Mouse (Mus musculus): Measurements from ENCODE around the gene Dap. TPM values are rescaled to one million over a fixed set of nuclear protein-coding genes. Genes with fewer than 3 reads are reported as not detected.

Dap gene
- polyA plus RNA-seq, 1 experiment from 2014 or later, result 65.1 TPM

DNA sequence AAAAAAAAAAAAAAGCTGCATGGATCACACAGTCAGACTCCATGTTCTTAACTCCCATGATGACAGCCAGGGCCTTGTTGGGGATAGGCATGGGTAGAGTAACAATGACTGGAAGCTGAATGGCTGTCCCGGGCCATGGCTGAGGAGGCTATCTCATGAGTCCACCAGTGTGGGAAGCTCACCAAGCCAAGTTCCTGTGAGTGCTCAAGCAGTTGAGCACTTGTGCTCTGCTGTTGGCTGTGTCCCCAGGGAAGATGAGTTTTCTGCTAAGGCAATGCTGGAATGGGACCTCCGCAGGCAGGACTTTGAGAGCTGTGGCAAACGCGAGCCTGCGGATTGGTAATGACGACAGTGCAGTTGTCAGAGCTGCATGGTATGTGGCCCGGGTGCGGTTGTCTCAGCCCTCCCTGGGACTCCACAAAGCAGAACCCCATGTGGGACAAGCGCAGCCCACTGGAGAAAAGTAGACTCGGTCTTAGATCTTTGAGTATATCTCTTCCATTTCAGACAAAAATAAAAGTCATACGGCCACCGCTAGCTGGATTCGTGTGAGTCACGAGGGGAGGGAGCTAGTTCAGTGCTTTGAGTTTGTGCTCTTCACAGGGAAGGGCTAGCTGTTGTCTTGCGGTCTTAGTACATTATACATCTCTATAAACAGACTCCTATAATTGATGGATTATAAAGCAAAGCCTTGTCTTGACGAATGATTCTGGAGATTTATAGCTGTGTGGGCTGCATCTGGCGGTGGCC is 20.8 kb downstream of the Dap start:
- no peak overlapping the region for H3K27ac ChIP-seq (ENCODE audit: low read depth, low read length)
- no peak overlapping the region for H3K9ac ChIP-seq (ENCODE audit: low read depth, low read length)
- H3K4me3 ChIP-seq (ENCODE audit: low read depth, low read length), result no peak overlapping the region
- H3K4me2 ChIP-seq, result no peak overlapping the region
- 89% methylated on average over 17 of the region's 17 CpGs for WGBS (ENCODE audit: insufficient replicate concordance)
- no peaks in the 10 kb centered on the region for H3K9me3 ChIP-seq (replicated peaks; ENCODE audit: control insufficient read depth, low read length)
- H3K27me3 ChIP-seq (ENCODE audit: control insufficient read depth, insufficient read depth, low read length), result no peaks in the 10 kb centered on the region
- H3K36me3 ChIP-seq (ENCODE audit: control insufficient read depth, insufficient read depth, low read length), result peaks cover 5% of the 10 kb centered on the region
- peaks cover 14% of the 10 kb centered on the region for H3K4me1 ChIP-seq (ENCODE audit: control insufficient read depth, insufficient read depth, low read length)
- no peak for ATAC-seq (replicated peaks; ENCODE audit: insufficient number of reproducible peaks, low FRiP score, low TSS enrichment)

DNA sequence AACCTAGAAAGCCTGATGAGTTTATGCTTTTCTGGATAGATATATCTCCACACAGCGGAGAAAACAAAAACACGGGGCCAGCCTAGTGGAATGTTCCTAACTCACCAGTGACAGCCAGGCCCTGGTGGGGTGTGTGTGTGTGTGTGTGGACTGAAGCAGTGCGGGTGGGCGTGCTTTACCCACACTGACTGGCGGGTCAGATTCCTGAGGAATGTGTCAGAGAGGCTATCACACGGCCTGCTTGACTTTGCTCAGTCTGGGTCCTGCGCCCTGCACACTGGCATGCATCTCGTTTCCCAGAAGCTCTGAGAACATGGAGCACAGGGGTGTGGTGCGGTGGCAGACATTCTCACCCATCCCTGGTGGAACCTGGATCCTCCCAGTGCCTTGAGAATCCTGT is 21.8 kb downstream of the Dap start:
- Histone ChIP-seq H3K9ac (ENCODE audit: low read depth, low read length) (no peak overlapping the region), H3K27ac (ENCODE audit: low read depth, low read length) (no peak overlapping the region), H3K9me3 (replicated peaks; ENCODE audit: control insufficient read depth, low read length) (no peaks in the 10 kb centered on the region), H3K4me3 (ENCODE audit: low read depth, low read length) (no peak overlapping the region), H3K4me1 (ENCODE audit: control insufficient read depth, insufficient read depth, low read length) (peaks cover 14% of the 10 kb centered on the region), H3K27me3 (ENCODE audit: control insufficient read depth, insufficient read depth, low read length) (no peaks in the 10 kb centered on the region), H3K4me2 (no peak overlapping the region), H3K36me3 (ENCODE audit: control insufficient read depth, insufficient read depth, low read length) (peaks cover 5% of the 10 kb centered on the region)
- ATAC-seq (replicated peaks; ENCODE audit: insufficient number of reproducible peaks, low FRiP score, low TSS enrichment), result 0 out of 2 replicates have a peak, but pooled peaks have one; percentile 50
- WGBS (ENCODE audit: insufficient replicate concordance), result 34% methylated on average over 9 of the region's 9 CpGs

DNA sequence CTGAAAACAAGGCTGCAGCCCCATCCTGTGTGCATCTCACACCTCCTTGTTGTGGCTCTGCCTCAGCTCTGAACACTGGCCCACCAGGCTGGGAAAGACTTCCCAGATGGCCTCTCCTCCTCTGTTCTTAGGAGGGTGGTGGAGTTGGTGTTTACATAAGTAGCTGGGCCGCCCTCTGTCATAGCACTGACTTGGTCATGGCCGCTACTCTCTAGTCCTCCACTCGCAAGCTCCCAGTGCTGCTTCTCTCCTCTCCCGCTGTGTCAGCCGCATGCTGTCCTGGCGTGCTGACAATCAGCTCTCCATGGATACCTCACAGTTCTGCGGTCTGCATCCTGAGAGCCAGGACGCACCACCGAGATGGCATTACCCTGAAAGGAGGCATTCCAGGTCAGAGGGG is 22.9 kb downstream of the Dap start:
- Histone ChIP-seq H3K9ac (ENCODE audit: low read depth, low read length) (no peak overlapping the region), H3K36me3 (ENCODE audit: control insufficient read depth, insufficient read depth, low read length) (peaks cover under 1% of the 10 kb centered on the region), H3K4me3 (ENCODE audit: low read depth, low read length) (no peak overlapping the region), H3K4me2 (no peak overlapping the region), H3K4me1 (ENCODE audit: control insufficient read depth, insufficient read depth, low read length) (peaks cover 17% of the 10 kb centered on the region), H3K9me3 (replicated peaks; ENCODE audit: control insufficient read depth, low read length) (no peaks in the 10 kb centered on the region), H3K27me3 (ENCODE audit: control insufficient read depth, insufficient read depth, low read length) (no peaks in the 10 kb centered on the region), H3K27ac (ENCODE audit: low read depth, low read length) (no peak overlapping the region)
- WGBS (ENCODE audit: insufficient replicate concordance), result 43% methylated on average over 9 of the region's 9 CpGs
- ATAC-seq (replicated peaks; ENCODE audit: insufficient number of reproducible peaks, low FRiP score, low TSS enrichment), result no peak

DNA sequence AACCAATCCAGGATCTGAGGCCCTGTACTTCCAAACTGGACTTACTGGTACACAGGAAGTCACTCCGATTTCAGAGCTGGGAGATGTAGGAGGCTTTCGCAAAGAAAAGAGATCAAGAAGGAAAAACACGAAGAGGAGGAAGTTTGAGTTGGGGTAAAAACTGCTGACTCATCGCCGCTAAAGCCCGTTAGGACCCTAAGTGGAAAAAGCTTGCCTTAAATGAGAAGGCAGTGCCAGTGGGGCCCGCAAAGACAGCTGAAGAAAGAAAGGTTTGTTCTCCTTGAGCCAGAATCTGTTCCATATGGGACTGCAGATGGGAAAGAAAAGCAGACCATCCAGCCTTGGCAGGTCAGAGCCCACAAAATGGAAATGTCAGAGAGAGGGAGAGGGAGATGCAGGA is 24.8 kb downstream of the Dap start:
- H3K4me2 ChIP-seq, result no peak overlapping the region
- no peak for ATAC-seq (replicated peaks; ENCODE audit: insufficient number of reproducible peaks, low FRiP score, low TSS enrichment)
- no peaks in the 10 kb centered on the region for H3K27me3 ChIP-seq (ENCODE audit: control insufficient read depth, insufficient read depth, low read length)
- H3K36me3 ChIP-seq (ENCODE audit: control insufficient read depth, insufficient read depth, low read length), result no peaks in the 10 kb centered on the region
- no peak overlapping the region for H3K9ac ChIP-seq (ENCODE audit: low read depth, low read length)
- no peak overlapping the region for H3K4me3 ChIP-seq (ENCODE audit: low read depth, low read length)
- 64% methylated on average over 7 of the region's 7 CpGs for WGBS (ENCODE audit: insufficient replicate concordance)
- peaks cover 20% of the 10 kb centered on the region for H3K4me1 ChIP-seq (ENCODE audit: control insufficient read depth, insufficient read depth, low read length)
- H3K27ac ChIP-seq (ENCODE audit: low read depth, low read length), result no peak overlapping the region
- no peaks in the 10 kb centered on the region for H3K9me3 ChIP-seq (replicated peaks; ENCODE audit: control insufficient read depth, low read length)

DNA sequence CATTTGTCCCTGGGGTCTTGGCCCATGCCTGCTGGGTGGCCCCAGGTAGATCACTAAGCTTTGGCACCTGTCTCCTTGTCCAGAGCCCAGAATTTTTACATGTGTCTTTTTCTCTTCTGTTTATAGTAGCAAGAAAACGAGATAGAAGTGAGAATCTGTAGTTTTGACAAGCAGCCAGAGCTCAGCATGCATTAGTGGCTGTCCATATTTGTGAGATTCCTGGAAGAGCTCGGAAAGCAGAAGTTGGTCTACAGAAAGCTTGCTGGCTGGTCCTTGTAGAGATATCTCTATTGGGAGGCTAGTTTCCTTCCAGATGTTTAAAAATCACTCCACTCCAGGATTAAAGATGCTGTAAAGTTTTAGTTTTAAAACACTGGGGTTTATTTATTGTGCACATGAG is 25.9 kb downstream of the Dap start:
- H3K4me3 ChIP-seq (ENCODE audit: low read depth, low read length), result no peak overlapping the region
- H3K9ac ChIP-seq (ENCODE audit: low read depth, low read length), result no peak overlapping the region
- H3K27ac ChIP-seq (ENCODE audit: low read depth, low read length), result no peak overlapping the region
- WGBS (ENCODE audit: insufficient replicate concordance), result 73% methylated on average over 2 of the region's 2 CpGs
- no peaks in the 10 kb centered on the region for H3K36me3 ChIP-seq (ENCODE audit: control insufficient read depth, insufficient read depth, low read length)
- no peaks in the 10 kb centered on the region for H3K9me3 ChIP-seq (replicated peaks; ENCODE audit: control insufficient read depth, low read length)
- ATAC-seq (replicated peaks; ENCODE audit: insufficient number of reproducible peaks, low FRiP score, low TSS enrichment), result no peak
- H3K27me3 ChIP-seq (ENCODE audit: control insufficient read depth, insufficient read depth, low read length), result no peaks in the 10 kb centered on the region
- H3K4me2 ChIP-seq, result no peak overlapping the region
- H3K4me1 ChIP-seq (ENCODE audit: control insufficient read depth, insufficient read depth, low read length), result peaks cover 20% of the 10 kb centered on the region

DNA sequence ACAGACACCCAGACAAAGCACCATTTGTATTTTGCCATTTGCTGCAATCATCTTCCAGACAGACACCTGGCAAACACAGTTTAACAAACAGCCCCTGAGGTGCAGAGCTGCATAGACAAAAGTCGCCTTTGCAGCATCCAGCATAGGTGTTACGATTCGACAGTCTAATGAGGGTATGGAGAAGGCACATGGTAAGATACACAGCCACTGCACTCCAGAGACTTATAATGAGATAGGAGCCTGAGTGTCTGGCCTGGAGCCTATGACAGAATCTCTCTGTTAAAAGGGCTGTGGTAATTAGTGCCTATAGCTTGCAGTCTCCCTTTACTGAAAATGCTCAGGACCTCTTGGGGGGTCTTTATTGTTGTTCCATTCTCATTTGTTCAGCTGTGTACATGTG is 26.6 kb downstream of the Dap start:
- H3K4me3 ChIP-seq (ENCODE audit: low read depth, low read length), result no peak overlapping the region
- H3K27ac ChIP-seq (ENCODE audit: low read depth, low read length), result no peak overlapping the region
- no peaks in the 10 kb centered on the region for H3K36me3 ChIP-seq (ENCODE audit: control insufficient read depth, insufficient read depth, low read length)
- no peak for ATAC-seq (replicated peaks; ENCODE audit: insufficient number of reproducible peaks, low FRiP score, low TSS enrichment)
- no peaks in the 10 kb centered on the region for H3K9me3 ChIP-seq (replicated peaks; ENCODE audit: control insufficient read depth, low read length)
- H3K4me1 ChIP-seq (ENCODE audit: control insufficient read depth, insufficient read depth, low read length), result peaks cover 20% of the 10 kb centered on the region
- no peaks in the 10 kb centered on the region for H3K27me3 ChIP-seq (ENCODE audit: control insufficient read depth, insufficient read depth, low read length)
- WGBS (ENCODE audit: insufficient replicate concordance), result 85% methylated on average over 3 of the region's 3 CpGs
- no peak overlapping the region for H3K4me2 ChIP-seq
- H3K9ac ChIP-seq (ENCODE audit: low read depth, low read length), result no peak overlapping the region

DNA sequence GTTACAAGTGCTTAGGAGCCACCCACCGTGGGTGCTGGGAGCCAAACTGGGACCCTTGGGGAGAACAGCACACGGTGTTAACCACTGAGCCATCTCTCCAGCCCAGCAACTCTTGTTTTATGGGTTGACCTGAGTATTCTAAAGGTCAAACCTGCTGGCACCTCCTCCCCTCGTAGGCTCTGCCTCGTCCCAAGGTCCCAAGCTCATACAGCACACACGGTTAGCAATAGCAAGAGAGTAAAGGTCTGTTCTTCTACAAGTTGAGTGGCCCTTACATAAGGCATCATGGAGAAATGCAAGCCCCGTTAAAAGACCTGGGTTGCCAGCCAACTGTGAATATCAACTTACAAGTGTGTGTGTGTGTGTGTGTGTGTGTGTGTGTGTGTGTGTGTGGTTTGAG is 27.1 kb downstream of the Dap start:
- 87% methylated on average over 6 of the region's 6 CpGs for WGBS (ENCODE audit: insufficient replicate concordance)
- Histone ChIP-seq H3K4me1 (ENCODE audit: control insufficient read depth, insufficient read depth, low read length) (peaks cover 20% of the 10 kb centered on the region), H3K36me3 (ENCODE audit: control insufficient read depth, insufficient read depth, low read length) (no peaks in the 10 kb centered on the region), H3K9ac (ENCODE audit: low read depth, low read length) (no peak overlapping the region), H3K9me3 (replicated peaks; ENCODE audit: control insufficient read depth, low read length) (no peaks in the 10 kb centered on the region), H3K4me3 (ENCODE audit: low read depth, low read length) (no peak overlapping the region), H3K27ac (ENCODE audit: low read depth, low read length) (no peak overlapping the region), H3K4me2 (no peak overlapping the region), H3K27me3 (ENCODE audit: control insufficient read depth, insufficient read depth, low read length) (no peaks in the 10 kb centered on the region)
- ATAC-seq (replicated peaks; ENCODE audit: insufficient number of reproducible peaks, low FRiP score, low TSS enrichment), result no peak

DNA sequence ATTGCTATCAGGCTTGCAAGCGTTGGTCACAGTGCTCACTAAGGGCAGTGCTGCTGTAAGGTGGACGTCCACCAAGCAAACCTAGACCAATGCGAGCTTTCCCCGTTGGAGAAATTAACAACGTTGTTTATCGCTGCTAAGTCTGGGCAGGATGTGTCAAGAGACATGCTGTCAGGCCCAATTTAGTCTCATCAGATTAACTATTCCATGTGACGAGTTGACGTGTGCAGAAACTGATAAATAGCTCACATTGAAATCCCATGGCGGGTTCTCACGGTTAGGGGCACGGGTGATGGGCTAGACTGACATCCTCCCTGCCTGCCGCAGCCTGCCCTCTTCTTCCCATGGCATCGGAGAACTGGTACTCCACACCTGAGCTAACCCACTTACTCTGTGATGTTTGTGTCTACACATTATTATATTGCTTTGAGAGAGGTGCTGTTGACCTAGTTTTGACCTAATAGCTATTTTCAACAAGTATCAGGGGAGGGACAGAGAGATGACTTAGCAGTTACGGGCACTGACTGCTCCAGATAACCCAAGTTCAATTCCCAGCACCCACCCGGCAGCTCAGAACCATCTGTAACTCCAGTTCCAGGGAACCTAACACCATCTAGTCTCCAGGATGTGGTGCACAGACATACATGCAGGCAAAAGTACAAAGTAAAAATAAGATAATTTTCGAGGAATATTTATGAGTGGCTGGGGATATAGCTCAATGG is 28.6 kb downstream of the Dap start:
- Histone ChIP-seq H3K4me1 (ENCODE audit: control insufficient read depth, insufficient read depth, low read length) (peaks cover 10% of the 10 kb centered on the region), H3K9ac (ENCODE audit: low read depth, low read length) (no peak overlapping the region), H3K27me3 (ENCODE audit: control insufficient read depth, insufficient read depth, low read length) (no peaks in the 10 kb centered on the region), H3K27ac (ENCODE audit: low read depth, low read length) (no peak overlapping the region), H3K4me3 (ENCODE audit: low read depth, low read length) (no peak overlapping the region), H3K36me3 (ENCODE audit: control insufficient read depth, insufficient read depth, low read length) (no peaks in the 10 kb centered on the region), H3K9me3 (replicated peaks; ENCODE audit: control insufficient read depth, low read length) (no peaks in the 10 kb centered on the region), H3K4me2 (no peak overlapping the region)
- no peak for ATAC-seq (replicated peaks; ENCODE audit: insufficient number of reproducible peaks, low FRiP score, low TSS enrichment)
- 44% methylated on average over 16 of the region's 16 CpGs for WGBS (ENCODE audit: insufficient replicate concordance)

DNA sequence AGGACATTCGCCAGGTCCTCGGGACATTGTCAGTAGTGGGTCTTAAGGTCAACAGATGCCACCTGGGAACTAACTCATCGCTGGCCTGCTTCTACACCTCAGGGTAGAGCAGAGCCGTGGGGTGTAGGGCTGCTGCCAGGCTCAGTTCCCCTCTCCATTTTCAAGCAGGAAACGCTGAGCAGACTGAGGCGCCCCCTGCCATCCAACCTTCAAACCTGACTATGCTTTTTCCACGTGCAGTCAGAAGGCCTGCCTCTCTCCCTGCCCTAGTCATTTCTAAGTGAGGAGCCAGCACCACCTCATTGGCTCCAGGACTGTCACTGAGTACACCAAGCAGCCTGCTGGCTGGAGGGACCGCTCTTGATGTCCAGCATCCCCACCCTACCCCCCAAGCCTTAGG is 29.3 kb downstream of the Dap start:
- Histone ChIP-seq H3K36me3 (ENCODE audit: control insufficient read depth, insufficient read depth, low read length) (no peaks in the 10 kb centered on the region), H3K27ac (ENCODE audit: low read depth, low read length) (no peak overlapping the region), H3K4me3 (ENCODE audit: low read depth, low read length) (no peak overlapping the region), H3K4me1 (ENCODE audit: control insufficient read depth, insufficient read depth, low read length) (peaks cover 10% of the 10 kb centered on the region), H3K9ac (ENCODE audit: low read depth, low read length) (no peak overlapping the region), H3K4me2 (no peak overlapping the region), H3K27me3 (ENCODE audit: control insufficient read depth, insufficient read depth, low read length) (no peaks in the 10 kb centered on the region), H3K9me3 (replicated peaks; ENCODE audit: control insufficient read depth, low read length) (no peaks in the 10 kb centered on the region)
- no peak for ATAC-seq (replicated peaks; ENCODE audit: insufficient number of reproducible peaks, low FRiP score, low TSS enrichment)
- WGBS (ENCODE audit: insufficient replicate concordance), result 70% methylated on average over 8 of the region's 8 CpGs
